Mouse (Mus musculus) heart, embryonic 11.5 days (tissue): ENCODE data around the gene Rab8b. TPM values are rescaled to one million over a fixed set of nuclear protein-coding genes. Genes with fewer than 3 reads are reported as not detected.
A peak's percentile ranks its signal among the peaks of the same experiment; 100 is the strongest.

Experiments
- ATAC-seq: fragments of 200-750 bp; cut with Nextera tagmentation; replicated peaks from 2 replicates; pipeline ENCODE4 v1.8.0; 2017; ENCODE audit warnings: moderate library complexity; ENCODE audit not compliant: insufficient number of reproducible peaks, low FRiP score, low TSS enrichment
- H3K27ac ChIP-seq: fragments of 300-500 bp; sonication (generic); 2 replicates; pipeline ENCODE4 v1.5.1; 2014; ENCODE audit warnings: mild to moderate bottlenecking, low read depth, low read length
- H3K27me3 ChIP-seq: fragments of 300-500 bp; sonication (generic); 2 replicates; pipeline ENCODE4 v1.6.1; 2014; ENCODE audit warnings: mild to moderate bottlenecking, low read length, mixed read lengths; ENCODE audit not compliant: control insufficient read depth, insufficient read depth
- H3K36me3 ChIP-seq: fragments of 300-500 bp; sonication (generic); 2 replicates; pipeline ENCODE4 v1.6.1; 2014; ENCODE audit warnings: mild to moderate bottlenecking, low read length, moderate library complexity, mixed read lengths; ENCODE audit not compliant: control insufficient read depth, insufficient read depth
- H3K4me1 ChIP-seq: fragments of 300-500 bp; sonication (generic); 2 replicates; pipeline ENCODE4 v1.6.1; 2014; ENCODE audit warnings: low read length; ENCODE audit not compliant: control insufficient read depth, insufficient read depth
- H3K4me2 ChIP-seq: fragments of 300-500 bp; sonication (generic); 2 replicates; pipeline ENCODE4 v1.6.1; 2014; ENCODE audit warnings: mild to moderate bottlenecking, moderate library complexity
- H3K4me3 ChIP-seq: fragments of 300-500 bp; sonication (generic); 2 replicates; pipeline ENCODE4 v1.5.1; 2014; ENCODE audit warnings: low read depth, low read length
- H3K9ac ChIP-seq: fragments of 300-500 bp; sonication (generic); 2 replicates; pipeline ENCODE4 v1.6.1; 2014; ENCODE audit warnings: mild to moderate bottlenecking, low read depth, low read length, moderate library complexity
- H3K9me3 ChIP-seq: fragments of 300-500 bp; sonication (generic); replicated peaks from 2 replicates; pipeline ENCODE4 v1.6.1; 2016; ENCODE audit warnings: low read length; ENCODE audit not compliant: control insufficient read depth
- WGBS: fragments of 180-500 bp; shearing (Covaris S2); extraction: QIAGEN DNeasy Blood & Tissue Kit; methylation state at CpG from one replicate; pipeline ENCODE4 v1.1.7; 2014; ENCODE audit not compliant: insufficient replicate concordance; 5-methylcytosine and 5-hydroxymethylcytosine counted together
- polyA plus RNA-seq: library from polyadenylated mRNA; unstranded; fragments of >200 nt; fragmentation: Nextera tagmentation; extraction: Ambion mirVana; gene quantifications from 2 replicates; pipeline ENCODE4 v1.2.1, GENCODE M21; 2014

Gene Rab8b
- polyA plus RNA-seq, 1 experiment from 2014 or later = 23.6 TPM

GRCm38 (mm10) chr9:66861104-66861767, 58.3 kb downstream of the Rab8b start:
- WGBS = 83% methylated on average over 5 of the region's 5 CpGs
- Histone ChIP-seq H3K4me2 (no peak overlapping the region), H3K27me3 (no peaks in the 10 kb centered on the region), H3K36me3 (0 out of 2 replicates have a peak, but pooled peaks cover 4% of the 10 kb centered on the region), H3K9me3 (no peaks in the 10 kb centered on the region), H3K27ac (no peak overlapping the region), H3K9ac (no peak overlapping the region; the same call in 1 of the 2 replicates), H3K4me3 (no peak overlapping the region), H3K4me1 (peaks cover 15% of the 10 kb centered on the region; the same call in 1 of the 2 replicates)
- ATAC-seq = no peak

DNA sequence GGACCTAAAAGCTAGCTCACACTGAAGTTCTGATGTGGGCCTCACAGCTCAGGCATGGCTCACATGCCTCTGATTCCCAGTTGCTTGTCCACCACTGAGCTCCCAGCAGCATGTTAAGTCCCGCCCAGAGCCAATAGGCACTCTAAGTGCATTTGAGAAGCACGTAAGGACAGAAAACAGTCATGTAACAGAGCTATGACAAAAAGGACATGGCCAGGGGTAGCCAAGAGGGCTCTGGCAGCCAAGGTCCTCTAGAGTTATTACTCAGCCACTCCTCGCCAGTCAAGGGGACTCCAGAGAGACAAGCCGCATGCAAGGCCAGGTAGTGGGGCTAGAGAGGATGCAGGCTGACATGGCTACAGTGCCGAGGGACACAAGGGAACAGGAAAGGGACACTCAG, 60.0 kb downstream of the Rab8b start:
- Histone ChIP-seq H3K36me3 (0 out of 2 replicates have a peak, but pooled peaks cover 4% of the 10 kb centered on the region), H3K4me2 (no peak overlapping the region), H3K9me3 (no peaks in the 10 kb centered on the region), H3K27me3 (no peaks in the 10 kb centered on the region), H3K9ac (no peak overlapping the region), H3K27ac (no peak overlapping the region), H3K4me1 (peaks cover 14% of the 10 kb centered on the region; the same call in 1 of the 2 replicates), H3K4me3 (no peak overlapping the region)
- ATAC-seq = no peak
- 87% methylated on average over 5 of the region's 5 CpGs for WGBS

- Histone ChIP-seq H3K27me3 (no peaks in the 10 kb centered on the region), H3K36me3 (0 out of 2 replicates have a peak, but pooled peaks cover 4% of the 10 kb centered on the region), H3K4me3 (no peak overlapping the region), H3K9me3 (no peaks in the 10 kb centered on the region), H3K4me2 (no peak overlapping the region), H3K9ac (no peak overlapping the region), H3K4me1 (peaks cover 7% of the 10 kb centered on the region), H3K27ac (no peak overlapping the region)
- ATAC-seq = no peak
- WGBS = 59% methylated on average over 7 of the region's 7 CpGs
Measured at GRCm38 (mm10) chr9:66855865-66856264, 63.6 kb downstream of the Rab8b start.

DNA sequence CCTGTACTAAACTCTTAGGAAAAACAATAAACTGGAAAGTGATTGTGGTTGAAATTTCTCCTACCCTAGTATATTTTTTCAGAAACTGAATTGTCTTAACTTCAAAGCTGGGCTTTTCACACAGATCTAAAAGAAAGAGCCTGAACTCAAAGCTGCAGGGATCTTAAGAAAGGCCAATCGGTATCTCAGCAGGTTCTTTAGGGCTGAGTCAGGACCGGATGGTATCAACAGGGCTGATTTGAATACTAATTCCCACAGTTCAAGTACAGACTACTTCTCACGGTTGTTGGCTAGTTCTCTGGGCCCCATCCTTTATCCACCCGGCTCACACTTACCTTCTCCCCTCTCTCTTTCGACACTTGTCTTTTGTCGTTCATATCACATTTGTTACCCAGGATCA, 66.9 kb downstream of the Rab8b start:
- no peaks in the 10 kb centered on the region for H3K27me3 ChIP-seq
- no peak overlapping the region for H3K4me2 ChIP-seq
- H3K4me1 ChIP-seq = peaks cover 10% of the 10 kb centered on the region
- no peaks in the 10 kb centered on the region; the same call in 1 of the 2 replicates for H3K36me3 ChIP-seq
- no peak overlapping the region for H3K4me3 ChIP-seq
- no peaks in the 10 kb centered on the region for H3K9me3 ChIP-seq
- ATAC-seq = no peak
- no peak overlapping the region for H3K9ac ChIP-seq
- WGBS = 32% methylated on average over 6 of the region's 6 CpGs
- H3K27ac ChIP-seq = no peak overlapping the region

- Histone ChIP-seq H3K27me3 (no peaks in the 10 kb centered on the region), H3K36me3 (peaks cover 4% of the 10 kb centered on the region), H3K4me3 (no peak overlapping the region), H3K4me1 (peaks cover 10% of the 10 kb centered on the region), H3K9ac (no peak overlapping the region), H3K27ac (no peak overlapping the region), H3K4me2 (no peak overlapping the region), H3K9me3 (no peaks in the 10 kb centered on the region)
- WGBS = 41% methylated on average over 5 of the region's 5 CpGs
- no peak for ATAC-seq
Measured at GRCm38 (mm10) chr9:66850966-66851365, 68.5 kb downstream of the Rab8b start.

- no peak for ATAC-seq
- 89% methylated on average over 5 of the region's 5 CpGs for WGBS
- peaks cover 4% of the 10 kb centered on the region for H3K36me3 ChIP-seq
- no peak overlapping the region for H3K4me2 ChIP-seq
- H3K9me3 ChIP-seq = no peaks in the 10 kb centered on the region
- H3K4me1 ChIP-seq = peaks cover 10% of the 10 kb centered on the region
- no peak overlapping the region for H3K4me3 ChIP-seq
- no peaks in the 10 kb centered on the region for H3K27me3 ChIP-seq
- no peak overlapping the region for H3K9ac ChIP-seq
- H3K27ac ChIP-seq = no peak overlapping the region
Measured at GRCm38 (mm10) chr9:66846822-66847221, 72.7 kb downstream of the Rab8b start.

DNA sequence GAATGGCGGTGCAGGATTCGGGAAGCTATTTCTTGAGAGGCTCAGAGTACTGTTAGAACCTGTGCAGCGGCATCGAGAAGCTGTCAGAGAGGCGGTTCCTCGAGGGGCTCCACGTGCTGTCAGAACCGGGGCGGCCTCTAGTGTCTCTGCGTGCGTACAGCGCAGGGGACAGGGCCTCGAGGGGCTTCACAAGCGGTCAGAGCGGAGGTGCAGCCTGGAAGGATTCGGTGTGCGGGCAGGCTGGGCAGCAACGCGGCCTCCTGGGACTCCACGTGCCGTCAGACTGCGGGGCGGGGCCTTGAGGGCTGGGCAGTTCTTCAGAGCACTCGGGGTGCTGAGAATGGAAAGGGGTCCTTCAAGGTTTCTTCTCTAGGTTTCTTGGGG, 84.4 kb downstream of the Rab8b start:
- Histone ChIP-seq H3K36me3 (no peaks in the 10 kb centered on the region), H3K9ac (0 out of 2 replicates have a peak overlapping the region, but pooled peaks have one; percentile 24), H3K4me2 (peak overlapping the region; percentile 96), H3K27me3 (peaks cover 5% of the 10 kb centered on the region; the same call in 1 of the 2 replicates), H3K9me3 (no peaks in the 10 kb centered on the region), H3K27ac (no peak overlapping the region), H3K4me1 (peaks cover 3% of the 10 kb centered on the region; the same call in 1 of the 2 replicates), H3K4me3 (peak overlapping the region; percentile 60)
- ATAC-seq = peak; percentile 61
- under 1% methylated on average over 24 of the region's 24 CpGs for WGBS

DNA sequence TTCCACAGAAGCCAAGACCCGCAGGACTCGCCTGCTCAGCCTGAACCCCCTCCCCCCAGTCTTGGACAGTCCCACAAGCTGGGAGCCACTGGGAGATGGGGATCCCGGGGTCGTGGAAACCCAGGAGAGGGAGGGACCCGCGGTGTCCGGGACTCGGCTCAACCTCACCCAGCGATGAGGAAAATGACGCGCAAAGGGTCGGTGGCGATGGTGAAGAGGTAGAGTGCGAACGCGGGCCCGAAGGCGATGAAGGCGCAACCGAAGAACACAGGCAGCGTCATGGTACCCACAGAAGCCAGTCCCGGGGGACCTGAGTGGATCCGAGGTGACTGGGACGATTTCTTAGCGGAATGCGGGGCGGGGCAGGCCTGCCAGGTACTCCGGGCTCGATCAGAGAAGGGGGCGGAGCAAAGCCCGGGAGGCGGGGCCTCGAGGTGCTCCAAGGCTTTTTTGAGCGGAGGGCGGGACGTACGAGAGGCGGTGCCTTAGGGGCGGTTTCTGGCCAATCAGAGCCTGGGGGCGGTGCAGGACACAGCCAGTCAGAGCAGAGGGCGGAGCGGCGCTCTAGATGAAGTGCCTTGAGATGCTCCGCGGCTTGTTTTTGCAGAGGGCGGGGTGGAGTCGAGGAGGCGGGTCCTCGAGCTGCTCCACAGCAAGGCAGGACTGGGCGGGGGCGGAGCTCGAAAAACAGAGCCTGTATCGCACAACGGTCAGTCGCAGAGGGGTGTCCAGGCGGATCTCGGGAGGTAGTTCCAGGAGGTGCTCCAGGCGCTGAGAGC, 85.0 kb downstream of the Rab8b start, which contains the start of gene Aph1c:
Aph1c (minus strand) TSS at position 409 of the 779 bp plus-strand sequence.
- Histone ChIP-seq H3K9me3 (no peaks in the 10 kb centered on the region), H3K27me3 (peaks cover 5% of the 10 kb centered on the region; the same call in 1 of the 2 replicates), H3K4me3 (peak within 1 kb of the TSS; percentile 60), H3K4me2 (peak within 1 kb of the TSS; percentile 96), H3K27ac (no peak within 1 kb of the TSS), H3K4me1 (peaks cover 3% of the 10 kb centered on the region; the same call in 1 of the 2 replicates), H3K9ac (peak within 1 kb of the TSS; percentile 39; the same call in 1 of the 2 replicates), H3K36me3 (no peaks in the 10 kb centered on the region)
- peak; percentile 100 for ATAC-seq
- WGBS = 1% methylated on average over 58 of the region's 58 CpGs
